Mouse (Mus musculus) cerebellum, adult 9-10 months (tissue): Measurements from ENCODE around the gene Slc39a11.

Experiments used
- DNase-seq: peaks from one replicate; pipeline ENCODE4 v3.0.0; 2022

Slc39a11 gene

DNA sequence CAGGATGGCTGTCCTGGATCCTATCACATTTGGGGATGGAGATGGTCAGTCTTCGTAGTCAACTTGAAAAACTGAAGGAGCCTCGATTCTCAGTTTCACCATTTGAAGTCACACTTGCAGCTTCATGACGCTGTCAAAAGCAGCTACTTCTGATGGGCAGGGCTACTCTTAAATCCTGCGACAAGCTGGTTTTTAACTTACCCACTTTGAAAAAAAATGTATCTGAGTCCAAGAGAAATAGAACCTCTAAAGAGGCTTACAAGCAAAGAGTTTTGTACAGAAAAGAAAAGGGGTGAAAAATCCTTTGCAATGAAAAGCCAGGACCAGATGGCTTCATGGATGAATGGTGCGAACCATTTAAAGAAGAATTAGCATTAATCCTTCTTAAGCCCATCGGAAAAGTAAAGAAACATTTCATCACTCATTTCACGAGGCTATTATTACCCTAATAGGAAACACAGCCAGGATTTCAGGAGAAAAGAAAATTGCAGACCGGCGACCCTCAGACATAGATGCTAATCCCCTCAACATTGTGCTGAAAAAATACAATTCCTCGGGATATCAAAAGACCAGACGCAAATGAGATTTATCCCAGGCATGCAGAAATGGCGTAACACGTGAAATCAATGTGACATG is 437.4 kb downstream of the Slc39a11 start:
- no peak for DNase-seq

DNA sequence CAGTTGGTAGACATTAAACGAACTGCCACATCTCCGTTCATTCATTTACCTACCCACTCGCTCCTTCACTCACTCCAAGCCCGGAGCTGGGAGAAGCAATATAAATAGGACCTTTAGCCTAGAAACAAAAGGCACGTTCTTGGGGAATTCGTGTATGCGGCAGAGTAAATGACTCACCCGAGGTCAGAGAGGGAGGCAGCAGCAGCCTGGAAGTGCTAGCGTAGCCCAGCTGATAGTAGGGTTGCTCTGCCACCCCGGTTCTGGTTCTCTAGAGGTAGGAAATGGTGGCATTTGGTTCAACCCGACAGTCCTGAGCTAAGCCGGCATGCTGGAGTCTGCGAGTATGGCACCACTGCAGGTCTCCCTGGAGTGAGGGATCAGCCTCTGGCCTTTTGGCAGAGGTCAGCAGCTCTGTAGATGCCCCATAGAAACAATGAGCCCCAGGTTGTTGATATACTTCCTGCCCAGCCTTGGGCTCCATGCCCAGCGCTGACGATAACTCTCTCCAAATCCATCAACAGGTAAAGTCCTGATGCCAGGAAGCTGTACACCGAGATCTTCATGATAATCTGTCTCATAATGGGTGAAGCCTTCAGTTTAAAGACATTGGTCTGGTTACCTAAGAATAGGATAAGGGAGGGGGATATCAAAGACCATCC is 440.5 kb downstream of the Slc39a11 start:
- DNase-seq: no peak

DNA sequence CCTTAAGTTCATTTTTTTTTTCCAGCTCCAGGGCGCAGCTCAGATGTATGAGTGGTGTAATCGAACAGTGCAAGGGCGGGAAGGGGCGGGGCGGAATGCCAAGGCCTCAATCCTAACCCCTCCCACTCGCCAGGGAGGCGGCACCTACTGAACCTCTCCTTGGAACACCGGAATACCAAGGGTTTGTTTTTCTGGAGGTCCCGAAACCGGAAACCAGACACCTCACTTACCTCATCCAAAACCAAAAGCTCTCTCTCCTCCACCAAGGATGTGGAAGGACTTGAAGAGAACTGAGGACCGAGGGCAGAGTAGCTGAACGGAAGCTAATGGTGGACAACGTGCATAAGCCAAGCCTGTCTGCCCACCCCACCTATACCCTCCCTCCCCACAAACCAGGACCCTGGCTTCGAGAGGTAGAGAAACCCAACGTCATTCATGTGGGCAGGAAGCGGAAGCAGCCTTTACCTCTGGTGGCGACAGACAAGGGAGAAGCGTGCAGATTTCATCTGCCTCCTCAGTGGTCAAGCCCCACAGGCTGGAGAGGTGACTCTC is 441.3 kb downstream of the Slc39a11 start:
- no peak for DNase-seq

DNA sequence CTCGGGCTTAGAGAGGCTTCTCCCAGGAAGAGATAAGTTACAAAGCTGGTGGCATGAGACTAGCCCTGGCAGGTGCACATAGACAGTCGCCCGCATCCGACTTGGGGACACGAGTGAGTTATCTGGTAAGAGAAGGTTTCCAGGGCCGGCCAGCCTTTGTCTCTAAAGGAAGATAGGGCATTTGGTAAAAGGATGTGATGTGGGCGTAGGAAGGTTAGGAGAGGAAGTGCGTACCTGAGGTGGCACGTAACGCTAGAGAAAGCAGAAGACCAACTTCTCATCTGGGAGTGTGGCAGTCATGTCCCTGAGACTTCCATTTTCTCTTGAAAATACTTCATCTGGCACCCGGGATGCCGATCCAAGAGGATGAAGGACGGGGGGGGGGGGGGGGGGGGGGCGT is 441.9 kb downstream of the Slc39a11 start:
- no peak for DNase-seq

DNA sequence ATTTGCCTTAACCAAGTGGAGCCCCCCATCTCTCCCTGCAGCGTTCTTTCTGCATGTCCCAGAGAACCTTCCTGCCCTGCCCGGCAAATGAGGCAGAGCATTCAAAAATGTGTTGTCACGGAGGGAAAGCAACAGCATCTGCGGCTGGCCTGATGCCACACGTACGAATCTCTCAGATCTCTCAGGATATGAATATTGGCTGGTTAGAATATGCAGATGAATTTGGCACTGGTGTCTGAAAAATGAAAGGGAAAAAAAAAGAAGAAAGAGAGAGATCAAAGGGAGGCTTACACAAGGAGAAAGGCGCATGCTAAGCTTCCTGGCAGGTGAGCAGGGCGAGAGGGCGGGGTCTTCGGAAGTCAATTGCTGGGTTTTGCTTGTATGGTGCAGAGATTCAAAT is 443.8 kb downstream of the Slc39a11 start:
- DNase-seq: no peak

DNA sequence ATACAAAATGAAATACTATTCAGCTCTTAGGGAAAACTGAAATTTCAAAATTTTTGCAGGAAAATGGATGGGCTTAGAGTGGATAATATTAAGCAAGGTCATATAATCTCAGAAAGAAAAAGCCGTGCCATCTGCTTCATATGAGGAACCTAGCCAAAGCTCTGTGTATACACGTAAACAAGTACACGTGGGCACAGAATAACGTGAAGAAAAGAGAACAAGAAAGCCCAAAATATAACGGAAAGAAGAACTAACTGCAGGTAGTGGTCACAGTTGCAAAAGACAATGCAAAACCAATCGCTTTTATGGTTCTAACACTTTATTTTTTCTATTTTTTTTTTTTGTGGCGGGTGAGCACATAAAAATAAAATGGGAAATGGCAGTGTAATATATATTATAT is 446.9 kb downstream of the Slc39a11 start:
- no peak for DNase-seq

DNA sequence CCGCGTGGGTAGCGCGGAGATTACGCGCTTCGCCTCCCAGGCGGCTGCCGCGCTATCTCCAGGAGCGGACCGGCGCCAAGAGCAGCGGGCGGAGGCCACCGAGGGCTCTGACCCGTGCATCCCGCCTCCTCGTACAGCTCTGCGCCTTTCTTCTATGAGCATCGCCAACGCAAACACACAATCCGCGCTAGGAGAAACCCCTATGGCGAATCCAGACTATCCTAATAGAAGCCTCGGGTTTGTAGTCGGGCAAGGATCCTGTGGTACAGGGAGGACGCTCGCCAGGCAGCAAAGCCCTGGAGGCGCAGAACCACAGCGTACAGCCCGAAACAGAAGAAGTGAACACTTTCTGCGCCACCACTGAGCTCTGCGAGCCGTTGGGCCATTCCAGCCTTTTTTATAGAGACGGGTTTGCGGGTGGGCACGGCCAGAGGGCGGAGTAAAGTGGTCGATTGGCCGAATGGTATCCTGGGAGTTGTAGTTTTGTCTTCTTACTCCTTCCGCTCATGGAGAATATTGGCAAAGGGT is 448.3 kb downstream of the Slc39a11 start:
- peak; percentile 91 for DNase-seq

DNA sequence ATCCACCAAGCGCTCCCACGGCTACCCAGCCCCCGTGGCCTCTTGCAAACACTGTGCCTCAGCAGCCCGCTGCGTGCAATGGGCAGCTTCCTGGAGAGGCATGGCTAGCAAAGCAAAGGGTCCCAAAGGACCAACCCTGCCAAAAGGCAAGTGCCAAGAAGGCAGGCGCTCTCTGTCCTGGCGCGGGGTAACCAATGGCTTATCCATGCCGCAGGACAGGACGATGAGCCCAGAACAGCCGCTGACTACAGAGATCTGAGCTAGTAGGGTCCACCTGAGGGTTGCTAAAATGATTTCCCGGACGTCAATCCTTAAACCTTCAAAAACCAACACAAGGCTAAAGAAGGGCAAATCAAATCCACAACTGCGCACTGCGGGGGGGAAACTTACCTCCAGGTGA is 449.0 kb downstream of the Slc39a11 start:
- DNase-seq: no peak

DNA sequence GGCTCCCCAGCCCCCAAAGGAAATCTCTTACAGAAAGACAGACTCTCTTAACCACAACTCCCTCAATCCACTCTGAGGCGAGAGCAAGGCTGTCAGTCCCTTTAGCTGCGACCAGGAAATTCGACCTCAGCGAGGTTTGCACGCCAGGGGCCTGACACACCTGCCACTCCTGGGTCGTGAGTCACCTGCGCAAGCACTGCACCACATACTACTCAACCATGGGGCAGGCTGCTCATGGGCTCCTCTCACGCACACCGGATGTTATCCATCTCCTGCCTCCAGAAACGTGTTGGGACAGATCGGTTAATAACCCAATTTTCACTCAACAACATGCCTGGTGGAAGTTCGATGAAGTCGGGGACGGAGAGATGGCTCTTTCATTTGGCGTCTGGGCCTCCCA is 451.3 kb downstream of the Slc39a11 start:
- DNase-seq: no peak

DNA sequence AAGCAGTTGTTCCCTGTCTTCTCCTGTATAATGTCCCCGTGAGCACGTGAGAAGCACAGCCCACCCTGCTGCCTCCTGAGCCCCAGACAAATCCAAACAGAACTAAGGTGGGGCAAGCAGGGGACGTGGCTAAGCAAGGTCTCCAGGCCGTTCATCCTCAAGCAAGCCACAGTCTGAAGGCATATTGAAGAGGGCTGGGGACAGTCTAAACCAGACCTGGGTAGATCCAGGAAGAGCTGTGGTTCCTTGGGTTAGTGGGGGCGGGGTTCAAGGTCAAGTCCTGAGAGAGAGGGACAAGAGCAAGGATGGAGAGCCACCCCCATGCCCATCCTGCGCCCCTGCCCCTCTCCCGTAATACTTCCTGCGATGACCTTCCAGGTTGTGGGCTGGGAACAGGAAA is 452.3 kb downstream of the Slc39a11 start:
- DNase-seq: no peak

DNA sequence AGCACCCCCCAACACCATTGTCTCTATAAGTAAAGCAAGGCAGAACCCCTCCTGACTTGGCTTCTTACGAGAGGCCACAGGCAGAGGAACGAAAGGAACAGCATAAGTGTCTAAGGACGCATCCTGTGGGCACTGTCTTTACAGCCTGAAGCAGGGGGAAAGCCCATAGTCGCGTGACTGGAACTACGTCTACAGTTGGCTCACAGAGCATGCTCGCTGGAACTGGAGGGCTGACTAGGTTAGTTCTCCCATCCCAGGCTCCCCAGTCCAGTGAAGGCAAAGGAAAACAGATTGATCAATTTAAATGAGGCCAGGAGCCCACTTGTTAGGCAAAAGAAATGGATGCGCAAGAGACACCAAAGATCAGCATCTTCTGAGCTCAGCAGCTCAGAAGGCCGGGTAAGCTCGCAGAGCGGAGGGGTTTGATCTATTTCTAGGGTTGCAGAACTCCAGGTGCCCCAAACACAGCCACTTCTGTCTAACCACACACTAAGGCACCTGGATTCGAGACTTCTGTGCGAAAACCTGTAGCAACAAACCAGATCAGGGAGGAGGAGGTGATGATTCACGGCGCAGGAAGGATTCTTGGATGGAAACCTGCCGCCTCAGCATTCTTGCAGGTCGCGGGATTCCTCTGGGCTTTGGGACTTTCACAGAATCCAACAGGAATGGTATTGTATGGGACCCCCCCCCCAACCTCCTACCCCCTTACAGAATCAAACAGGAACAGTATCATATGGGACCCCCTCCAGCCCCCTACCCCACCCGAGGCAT is 453.5 kb downstream of the Slc39a11 start:
- DNase-seq: no peak
